Mouse (Mus musculus) forebrain, embryonic 12.5 days (tissue): ENCODE data around the gene Chodl. TPM values are rescaled to one million over a fixed set of nuclear protein-coding genes. Genes with fewer than 3 reads are reported as not detected.
A peak's percentile ranks its signal among the peaks of the same experiment; 100 is the strongest.

Source experiments
- ATAC-seq: fragments of 200-750 bp; cut with Nextera tagmentation; 2 replicates; pipeline ENCODE4 v1.8.0; 2017; ENCODE audit warnings: moderate TSS enrichment; ENCODE audit not compliant: low FRiP score
- H3K27ac ChIP-seq: fragments of 300-500 bp; sonication (generic); 2 replicates; pipeline ENCODE4 v1.5.1; 2016; ENCODE audit warnings: mild to moderate bottlenecking
- H3K27me3 ChIP-seq: fragments of 300-500 bp; sonication (generic); 2 replicates; pipeline ENCODE4 v1.6.1; 2016; ENCODE audit warnings: mild to moderate bottlenecking
- H3K36me3 ChIP-seq: fragments of 300-500 bp; sonication (generic); replicated peaks from 2 replicates; pipeline ENCODE4 v1.6.1; 2016; ENCODE audit warnings: mild to moderate bottlenecking
- H3K4me1 ChIP-seq: fragments of 300-500 bp; sonication (generic); 2 replicates; pipeline ENCODE4 v1.6.1; 2016
- H3K4me2 ChIP-seq: fragments of 300-500 bp; sonication (generic); 2 replicates; pipeline ENCODE4 v1.6.1; 2016; ENCODE audit warnings: mild to moderate bottlenecking, moderate library complexity
- H3K4me3 ChIP-seq: fragments of 300-500 bp; sonication (generic); replicated peaks from 2 replicates; pipeline ENCODE4 v1.5.1; 2016; ENCODE audit warnings: mild to moderate bottlenecking
- H3K9ac ChIP-seq: fragments of 300-500 bp; sonication (generic); 2 replicates; pipeline ENCODE4 v1.6.1; 2016; ENCODE audit warnings: mild to moderate bottlenecking
- H3K9me3 ChIP-seq: fragments of 300-500 bp; sonication (generic); 2 replicates; pipeline ENCODE4 v1.6.1; 2016
- WGBS: fragments of 180-500 bp; shearing (Covaris S2); methylation state at CpG from one replicate; pipeline ENCODE4 v1.1.7; 2016; 5-methylcytosine and 5-hydroxymethylcytosine counted together
- polyA plus RNA-seq: library from polyadenylated mRNA; unstranded; fragments of >200 nt; fragmentation: Nextera tagmentation; extraction: Ambion mirVana; gene quantifications from 2 replicates; pipeline ENCODE4 v1.2.1, GENCODE M21; 2016

Chodl gene
- polyA plus RNA-seq, result 3.6 and 4.5 TPM in 2 replicates

DNA sequence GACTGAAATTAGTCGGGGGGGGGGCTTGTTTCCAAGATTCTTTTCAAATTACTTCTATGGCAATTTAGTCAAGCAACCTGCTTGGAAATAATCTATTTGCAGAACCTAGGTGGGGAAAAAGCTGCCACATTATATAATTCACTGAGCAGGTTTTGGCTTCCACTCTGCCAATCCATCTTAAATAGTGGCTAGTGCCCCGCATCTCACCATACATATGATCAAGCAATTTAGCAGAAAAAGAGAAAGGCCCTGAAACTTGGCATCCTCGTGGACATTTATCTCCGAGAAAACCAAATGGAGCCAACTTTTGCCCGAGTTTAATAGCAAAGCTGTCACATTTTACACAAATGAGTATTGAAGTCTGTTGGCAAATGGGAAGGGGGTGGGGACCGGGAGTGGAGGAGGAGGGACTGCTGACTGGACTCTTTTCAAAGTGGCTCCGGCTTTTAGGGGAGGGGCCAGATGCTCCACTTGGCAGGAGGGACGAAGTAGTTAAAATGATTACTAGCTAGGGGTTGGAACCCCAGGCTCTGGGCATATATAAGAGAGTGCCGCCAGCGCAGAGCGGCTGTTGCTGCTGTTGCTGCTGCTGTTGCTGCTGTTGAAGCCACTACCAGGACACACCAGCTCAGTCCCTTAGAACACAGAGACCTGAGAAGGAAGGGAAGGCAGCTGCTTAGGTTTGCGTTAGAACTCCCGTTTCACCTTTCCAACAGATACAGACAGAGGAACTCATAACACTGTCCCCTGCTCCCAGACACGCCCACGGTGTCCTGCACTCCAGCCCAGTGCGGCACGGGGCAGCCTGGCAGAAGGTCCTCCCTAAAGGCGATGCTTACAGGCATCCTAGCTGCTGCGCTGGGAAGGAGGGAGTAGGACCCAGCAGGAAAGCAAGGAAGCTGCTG, at the start of gene Chodl:
Chodl (plus strand) TSS at position 567 of the 905 bp plus-strand sequence.
- Histone ChIP-seq H3K4me3 (peak within 1 kb of the TSS; percentile 49), H3K27ac (no peak within 1 kb of the TSS), H3K9ac (peak within 1 kb of the TSS; percentile 58), H3K4me2 (peak within 1 kb of the TSS; percentile 93), H3K27me3 (peaks cover 10% of the 10 kb centered on the region), H3K9me3 (no peaks in the 10 kb centered on the region), H3K36me3 (no peaks in the 10 kb centered on the region), H3K4me1 (peaks cover 11% of the 10 kb centered on the region)
- 11% methylated on average over 19 of the region's 19 CpGs for WGBS
- peak; percentile 85 for ATAC-seq

DNA sequence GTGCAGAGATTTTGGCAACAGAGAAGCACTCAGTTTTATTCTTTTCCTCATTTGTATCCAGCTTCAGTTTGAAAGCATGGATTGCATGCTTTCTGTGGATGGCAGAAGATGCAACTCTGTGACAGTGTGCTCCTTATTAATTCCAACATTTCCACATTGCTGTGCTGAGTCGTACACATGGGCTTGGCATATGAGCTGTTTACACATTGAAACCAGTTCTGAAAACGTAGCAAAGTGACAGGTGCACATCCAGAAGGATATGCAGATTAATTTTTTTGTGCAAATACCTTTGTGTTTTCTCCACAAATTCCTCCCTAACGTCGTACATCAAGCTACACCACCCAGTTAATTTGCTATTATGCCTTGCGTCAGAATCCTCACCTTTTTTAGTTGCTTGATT, 8.1 kb upstream of the Chodl start:
- Histone ChIP-seq H3K27ac (no peak overlapping the region), H3K9ac (no peak overlapping the region), H3K4me2 (no peak overlapping the region), H3K4me1 (no peaks in the 10 kb centered on the region), H3K27me3 (no peaks in the 10 kb centered on the region), H3K9me3 (no peaks in the 10 kb centered on the region), H3K4me3 (no peak overlapping the region), H3K36me3 (no peaks in the 10 kb centered on the region)
- WGBS, result 66% methylated on average over 5 of the region's 5 CpGs
- no peak for ATAC-seq

DNA sequence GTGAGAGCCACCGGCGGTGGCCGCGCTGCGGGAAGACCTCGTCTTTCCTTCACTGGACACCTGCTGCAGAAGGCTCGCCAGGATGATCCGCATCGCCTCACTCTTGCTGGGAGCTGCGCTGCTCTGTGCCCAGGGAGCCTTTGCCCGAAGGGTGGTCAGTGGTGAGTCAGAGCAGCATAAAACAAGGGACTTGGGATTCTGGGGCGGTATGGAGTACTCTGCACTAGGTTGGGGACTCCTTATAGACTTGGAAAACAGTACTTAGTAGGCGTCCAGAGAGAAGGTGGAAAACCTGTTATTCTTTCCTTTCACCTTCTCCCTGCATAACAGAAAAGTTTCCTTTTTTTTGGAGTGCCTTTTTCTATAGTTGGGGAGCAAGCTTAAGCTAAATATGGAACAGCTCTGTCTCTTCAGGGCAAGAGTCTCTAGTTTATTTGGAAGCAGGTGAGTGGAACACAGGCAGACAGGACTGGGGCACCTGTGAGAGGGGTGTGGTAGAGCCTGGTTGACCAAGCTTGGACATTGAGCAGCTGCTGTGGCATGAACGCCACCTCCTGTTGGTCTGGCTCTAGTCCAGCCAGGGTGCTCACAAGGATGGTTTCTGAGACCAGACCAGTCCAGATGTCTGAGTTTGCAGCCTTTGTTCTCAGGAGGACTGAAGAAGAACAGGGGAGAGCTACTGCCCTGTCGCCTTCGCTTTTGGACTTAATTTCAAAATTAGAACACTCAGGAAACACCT, 708 bp downstream of the Chodl start:
- WGBS, result 12% methylated on average over 16 of the region's 16 CpGs
- H3K4me1 ChIP-seq, result peaks cover 11% of the 10 kb centered on the region
- peak; percentile 66 for ATAC-seq

DNA sequence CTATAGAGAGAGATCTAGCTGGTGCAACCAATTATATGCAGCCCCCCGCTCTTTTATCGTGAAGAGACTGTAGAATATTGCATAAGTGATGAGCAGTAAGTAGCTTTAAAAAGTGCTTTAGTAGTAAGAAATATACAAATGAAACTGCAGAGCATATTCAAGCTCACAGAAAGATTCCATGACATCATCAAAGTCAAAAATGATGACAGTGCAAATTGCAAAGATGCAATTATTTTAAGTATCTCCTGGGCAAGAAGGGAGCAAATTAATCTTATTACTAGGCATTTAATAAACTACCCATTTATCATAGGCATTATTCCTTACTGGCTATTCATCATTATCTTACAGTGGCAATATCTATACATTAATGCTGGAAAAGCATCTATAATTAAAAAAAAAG, 3.5 kb downstream of the Chodl start:
- H3K9me3 ChIP-seq, result no peaks in the 10 kb centered on the region
- 89% methylated on average over 2 of the region's 2 CpGs for WGBS
- H3K4me2 ChIP-seq, result no peak overlapping the region
- H3K36me3 ChIP-seq, result no peaks in the 10 kb centered on the region
- no peak overlapping the region for H3K4me3 ChIP-seq
- no peak overlapping the region for H3K27ac ChIP-seq
- no peak for ATAC-seq
- peaks cover 11% of the 10 kb centered on the region for H3K4me1 ChIP-seq
- H3K27me3 ChIP-seq, result peaks cover 10% of the 10 kb centered on the region
- no peak overlapping the region for H3K9ac ChIP-seq

More for the DNA sequence above, 708 bp downstream of the Chodl start:
- Histone ChIP-seq H3K27ac (no peak overlapping the region), H3K36me3 (no peaks in the 10 kb centered on the region), H3K9me3 (no peaks in the 10 kb centered on the region), H3K27me3 (peaks cover 10% of the 10 kb centered on the region), H3K4me2 (peak overlapping the region; percentile 93), H3K9ac (peak overlapping the region; percentile 58), H3K4me3 (peak overlapping the region; percentile 49)

DNA sequence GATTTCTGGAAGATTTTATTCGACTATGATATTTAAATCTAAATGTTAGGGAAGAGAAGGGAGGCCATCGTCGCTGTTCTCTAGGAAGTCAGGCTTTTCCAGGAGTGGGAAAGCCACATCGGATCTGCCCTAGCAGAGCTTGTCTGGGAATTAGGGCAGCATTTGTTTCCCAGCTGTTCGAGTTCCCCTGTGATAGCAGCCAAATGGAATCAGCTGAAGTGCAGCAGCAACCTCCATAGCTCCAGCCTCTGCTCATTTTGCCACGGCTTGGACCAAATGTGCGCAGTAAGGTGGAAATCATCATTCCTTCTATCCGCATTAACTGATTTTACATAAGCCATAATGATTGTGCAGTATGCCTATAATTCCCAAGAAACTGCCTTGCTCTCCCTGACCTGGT, 7.0 kb downstream of the Chodl start:
- no peak overlapping the region for H3K9ac ChIP-seq
- no peak for ATAC-seq
- H3K4me1 ChIP-seq, result no peaks in the 10 kb centered on the region
- H3K36me3 ChIP-seq, result no peaks in the 10 kb centered on the region
- H3K9me3 ChIP-seq, result peaks cover 5% of the 10 kb centered on the region; the same call in 1 of the 2 replicates
- H3K27ac ChIP-seq, result no peak overlapping the region
- H3K4me2 ChIP-seq, result no peak overlapping the region
- no peaks in the 10 kb centered on the region for H3K27me3 ChIP-seq
- H3K4me3 ChIP-seq, result no peak overlapping the region
- WGBS, result 84% methylated on average over 8 of the region's 8 CpGs

DNA sequence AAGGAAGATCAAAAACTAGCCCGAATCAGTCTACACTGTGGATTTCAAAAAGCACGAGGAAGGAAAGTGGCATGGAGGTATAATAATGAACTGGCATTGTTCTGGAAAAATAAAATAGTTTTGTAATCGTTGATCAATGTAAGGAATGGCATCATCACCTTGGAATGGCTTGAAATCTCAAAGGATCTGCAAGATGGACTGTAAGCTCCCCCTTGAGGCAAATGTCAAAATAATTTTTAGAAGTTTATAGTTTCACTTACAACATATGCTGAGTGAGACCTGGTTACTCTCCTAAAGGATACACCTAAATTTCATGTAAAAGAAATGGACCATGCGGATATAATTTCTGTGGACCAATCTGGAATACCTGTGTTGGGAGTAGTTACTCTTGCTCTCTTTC, 19.6 kb downstream of the Chodl start:
- 0 out of 2 replicates have a peak, but pooled peaks have one; percentile 20 for ATAC-seq
- Histone ChIP-seq H3K4me1 (no peaks in the 10 kb centered on the region), H3K36me3 (no peaks in the 10 kb centered on the region), H3K27me3 (no peaks in the 10 kb centered on the region), H3K4me2 (no peak overlapping the region), H3K9me3 (no peaks in the 10 kb centered on the region), H3K9ac (no peak overlapping the region), H3K27ac (no peak overlapping the region), H3K4me3 (no peak overlapping the region)
- WGBS, result 80% methylated on average over 4 of the region's 4 CpGs

DNA sequence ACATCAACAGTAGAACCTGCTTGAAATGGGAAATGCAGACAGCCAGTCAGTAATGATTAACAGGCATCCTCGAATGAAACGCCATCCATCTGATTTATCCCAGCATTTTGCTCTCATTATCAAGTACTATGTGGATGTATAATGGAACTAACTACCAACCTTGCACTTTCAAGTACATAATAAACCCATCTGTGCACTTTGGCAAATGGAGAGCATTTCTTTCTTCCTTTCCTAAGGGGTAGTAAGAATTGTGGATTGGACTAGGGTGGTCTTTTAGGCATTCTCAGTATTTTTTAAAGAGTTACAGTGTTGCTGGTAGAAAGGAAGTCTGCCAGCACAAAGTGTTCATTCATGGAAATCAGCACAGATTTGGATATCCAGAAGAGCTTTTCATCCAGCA, 26.7 kb downstream of the Chodl start:
- 57% methylated on average over 2 of the region's 2 CpGs for WGBS
- Histone ChIP-seq H3K27me3 (no peaks in the 10 kb centered on the region), H3K4me1 (no peaks in the 10 kb centered on the region), H3K9ac (no peak overlapping the region), H3K4me3 (no peak overlapping the region), H3K27ac (no peak overlapping the region), H3K4me2 (no peak overlapping the region), H3K9me3 (no peaks in the 10 kb centered on the region), H3K36me3 (no peaks in the 10 kb centered on the region)
- ATAC-seq, result no peak

DNA sequence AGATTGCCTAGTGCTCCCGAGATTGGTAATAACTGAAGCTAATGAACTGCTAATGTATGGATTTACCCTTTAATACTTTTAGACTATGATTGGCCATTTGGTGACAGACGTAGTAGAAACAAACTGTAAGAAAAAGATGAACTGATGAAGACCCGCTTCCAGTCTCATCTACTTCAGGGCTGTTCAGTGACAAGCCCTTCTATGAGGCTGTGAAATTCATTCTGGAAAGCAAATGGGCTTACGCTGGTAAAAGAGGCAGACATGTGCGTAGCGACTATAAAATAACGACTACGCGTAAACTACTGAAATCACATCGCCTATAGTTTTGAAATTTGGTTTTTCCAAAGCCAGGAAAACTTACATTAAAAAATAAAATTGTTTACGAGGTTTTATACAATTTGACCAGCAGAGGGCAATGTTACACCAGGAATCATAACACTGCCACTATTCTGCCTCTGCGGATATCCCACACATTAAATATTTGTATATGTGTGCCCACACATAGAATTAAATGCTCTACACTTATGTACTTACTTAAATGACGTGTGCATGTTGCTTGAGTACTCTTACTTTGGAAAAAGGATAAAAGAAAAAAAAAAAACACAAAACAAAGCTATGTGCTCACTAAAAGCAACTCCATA, 38.5 kb downstream of the Chodl start:
- Histone ChIP-seq H3K9me3 (no peaks in the 10 kb centered on the region), H3K9ac (no peak overlapping the region), H3K4me1 (no peaks in the 10 kb centered on the region), H3K4me2 (no peak overlapping the region), H3K36me3 (no peaks in the 10 kb centered on the region), H3K27me3 (no peaks in the 10 kb centered on the region), H3K27ac (no peak overlapping the region), H3K4me3 (no peak overlapping the region)
- ATAC-seq, result peak; percentile 71
- 36% methylated on average over 13 of the region's 13 CpGs for WGBS

DNA sequence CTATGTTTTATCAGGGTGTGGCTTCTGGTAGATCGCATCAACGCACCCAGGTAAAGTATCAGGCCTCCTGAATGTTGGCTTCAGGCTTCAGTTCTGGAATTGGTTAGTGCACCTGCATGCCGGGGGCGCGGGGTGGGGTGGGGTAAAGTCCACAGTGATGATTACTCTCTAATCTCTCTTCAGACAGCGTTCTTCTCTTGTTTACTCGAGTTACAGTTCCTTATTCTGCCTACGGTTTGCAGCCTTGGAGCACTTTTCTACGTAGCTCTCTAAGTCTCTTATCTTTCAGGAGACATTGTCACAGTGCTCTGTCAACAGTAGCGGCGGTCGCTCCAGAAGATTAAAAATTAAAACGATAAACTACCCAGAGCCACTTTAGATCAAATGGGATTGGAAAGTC, 43.4 kb downstream of the Chodl start:
- Histone ChIP-seq H3K4me3 (no peak overlapping the region), H3K27ac (no peak overlapping the region), H3K9ac (no peak overlapping the region), H3K4me1 (no peaks in the 10 kb centered on the region), H3K9me3 (no peaks in the 10 kb centered on the region), H3K4me2 (no peak overlapping the region), H3K36me3 (no peaks in the 10 kb centered on the region), H3K27me3 (no peaks in the 10 kb centered on the region)
- no peak for ATAC-seq
- WGBS, result 94% methylated on average over 13 of the region's 13 CpGs

DNA sequence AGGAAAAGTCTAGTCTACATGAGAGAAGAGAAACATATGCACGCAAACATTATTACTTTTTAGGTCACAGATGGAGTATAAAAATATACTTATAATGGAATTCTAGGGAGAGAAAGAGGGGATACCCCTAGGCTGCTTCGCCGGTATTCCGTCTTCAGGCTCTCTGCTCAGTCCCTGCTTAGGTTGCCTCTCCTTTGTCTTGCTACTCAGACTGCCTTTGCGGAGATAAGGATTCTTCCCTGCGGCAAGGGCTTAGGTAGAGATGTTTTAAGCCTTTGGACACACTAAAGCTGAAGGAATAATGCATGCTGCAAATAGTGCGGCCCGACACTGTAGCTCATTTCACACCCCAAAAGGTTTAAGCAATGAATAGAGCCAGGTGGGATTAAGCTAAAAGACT, 45.6 kb downstream of the Chodl start:
- ATAC-seq, result no peak
- 33% methylated on average over 8 of the region's 8 CpGs for WGBS
- Histone ChIP-seq H3K4me3 (no peak overlapping the region), H3K4me2 (no peak overlapping the region), H3K36me3 (no peaks in the 10 kb centered on the region), H3K4me1 (no peaks in the 10 kb centered on the region), H3K27me3 (no peaks in the 10 kb centered on the region), H3K9me3 (no peaks in the 10 kb centered on the region), H3K9ac (no peak overlapping the region), H3K27ac (no peak overlapping the region)
